Mouse (Mus musculus) kidney, adult 2 months (tissue): ENCODE measurements around the gene Dnaic1.

Experiments used
- CTCF ChIP-seq: fragments of 200-500 bp; conservative IDR thresholded peaks from 2 replicates; pipeline ENCODE4 v1.5.1; 2011; ENCODE audit warnings: low read depth, mild to moderate bottlenecking, control low read depth, low read length, moderate library complexity, mixed read lengths; ENCODE audit not compliant: insufficient read depth, insufficient read length
- POLR2A ChIP-seq: fragments of 200-500 bp; IDR thresholded peaks from one replicate; pipeline ENCODE4 v1.6.1; 2011; ENCODE audit warnings: low read depth, low read length, control low read depth

DNA sequence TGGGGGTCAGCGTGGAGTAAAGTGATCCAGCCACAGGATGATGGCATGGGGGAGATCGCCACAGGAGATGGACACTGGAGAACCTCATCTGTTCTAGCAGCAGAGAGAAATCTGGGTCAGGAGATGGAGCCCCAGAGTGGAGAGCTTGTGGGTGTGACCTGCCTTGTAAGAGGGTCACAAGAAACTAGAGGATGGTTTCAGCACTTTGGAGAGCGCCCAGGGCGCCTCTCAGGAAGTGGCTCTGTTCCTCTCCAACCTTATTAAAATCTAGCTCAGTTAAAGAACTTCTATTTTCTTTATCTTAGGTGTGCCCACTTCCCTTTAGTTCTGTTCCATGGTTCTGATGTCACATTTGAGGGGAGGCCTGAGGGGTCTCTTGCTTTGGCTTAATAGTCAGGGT, 37.2 kb downstream of the Dnaic1 start:
- TF ChIP-seq CTCF (no peak), POLR2A (no peak)
